Mouse (Mus musculus) spleen, postnatal 10 days (tissue): ENCODE results near the gene Lrmda.

Source experiments
- DNase-seq, 2 experiments: peaks; one replicate each; pipeline ENCODE4 v3.0.0; 2021 to 2022; ENCODE audit warnings: low spot score in 2 of 2

The Lrmda gene

GRCm38 (mm10) chr14:23057228-23057976 is 1037.9 kb downstream of the Lrmda start:
- DNase-seq = no peak

GRCm38 (mm10) chr14:23057987-23058386 is 1038.5 kb downstream of the Lrmda start:
- no peak for DNase-seq

GRCm38 (mm10) chr14:23078719-23079118 is 1059.2 kb downstream of the Lrmda start:
- no peak for DNase-seq

GRCm38 (mm10) chr14:23084241-23084773 is 1064.8 kb downstream of the Lrmda start:
- no peak for DNase-seq

- DNase-seq = no peak
Observed at GRCm38 (mm10) chr14:23084797-23085196, 1065.3 kb downstream of the Lrmda start.

GRCm38 (mm10) chr14:23093306-23093705 is 1073.8 kb downstream of the Lrmda start:
- DNase-seq = no peak

- no peak for DNase-seq
Observed at GRCm38 (mm10) chr14:23094546-23095157, 1075.1 kb downstream of the Lrmda start.

- no peak for DNase-seq
Observed at GRCm38 (mm10) chr14:23095158-23096016, 1075.9 kb downstream of the Lrmda start.

- no peak for DNase-seq
Observed at GRCm38 (mm10) chr14:23096017-23096336, 1076.5 kb downstream of the Lrmda start.

- DNase-seq = no peak
Observed at GRCm38 (mm10) chr14:23096405-23096804, 1076.9 kb downstream of the Lrmda start.
